Mouse (Mus musculus): ENCODE measurements around the gene Lysmd4. TPM values are rescaled to one million over a fixed set of nuclear protein-coding genes. Genes with fewer than 3 reads are reported as not detected.

Gene Lysmd4
- polyA plus RNA-seq, 1 experiment from 2014 or later = 26.9 TPM

GRCm38 (mm10) chr7:67228891-67229602 is 6.7 kb downstream of the Lysmd4 start:
- Histone ChIP-seq H3K36me3 (ENCODE audit: control insufficient read depth, insufficient read depth, low read length) (peaks cover 31% of the 10 kb centered on the region; the same call in 1 of the 2 replicates), H3K9me3 (replicated peaks; ENCODE audit: control insufficient read depth, low read length) (no peaks in the 10 kb centered on the region), H3K27ac (ENCODE audit: low read depth, low read length) (peak overlapping the region; percentile 21; the same call in 1 of the 2 replicates), H3K27me3 (replicated peaks; ENCODE audit: control insufficient read depth, insufficient read depth, low read length) (no peaks in the 10 kb centered on the region), H3K4me1 (ENCODE audit: control insufficient read depth, insufficient read depth, low read length) (0 out of 2 replicates have a peak, but pooled peaks cover 3% of the 10 kb centered on the region), H3K4me2 (ENCODE audit: low read length) (no peak overlapping the region), H3K9ac (ENCODE audit: low read length) (no peak overlapping the region), H3K4me3 (ENCODE audit: low read depth, low read length) (no peak overlapping the region)
- DNase-seq (ENCODE audit: low spot score) = peak; percentile 43
- 78% methylated on average over 5 of the region's 5 CpGs for WGBS
- peak; percentile 67 for ATAC-seq

GRCm38 (mm10) chr7:67229701-67230100 is 7.4 kb downstream of the Lysmd4 start:
- Histone ChIP-seq H3K27ac (ENCODE audit: low read depth, low read length) (peak overlapping the region; percentile 21; the same call in 1 of the 2 replicates), H3K27me3 (replicated peaks; ENCODE audit: control insufficient read depth, insufficient read depth, low read length) (no peaks in the 10 kb centered on the region)

GRCm38 (mm10) chr7:67230221-67230620 is 7.9 kb downstream of the Lysmd4 start:
- Histone ChIP-seq H3K27me3 (replicated peaks; ENCODE audit: control insufficient read depth, insufficient read depth, low read length) (no peaks in the 10 kb centered on the region), H3K4me2 (ENCODE audit: low read length) (no peak overlapping the region), H3K4me3 (ENCODE audit: low read depth, low read length) (no peak overlapping the region), H3K36me3 (ENCODE audit: control insufficient read depth, insufficient read depth, low read length) (peaks cover 42% of the 10 kb centered on the region), H3K9ac (ENCODE audit: low read length) (no peak overlapping the region), H3K9me3 (replicated peaks; ENCODE audit: control insufficient read depth, low read length) (no peaks in the 10 kb centered on the region), H3K4me1 (ENCODE audit: control insufficient read depth, insufficient read depth, low read length) (0 out of 2 replicates have a peak, but pooled peaks cover 3% of the 10 kb centered on the region), H3K27ac (ENCODE audit: low read depth, low read length) (peak overlapping the region; percentile 33; the same call in 1 of the 2 replicates)
- 73% methylated on average over 3 of the region's 3 CpGs for WGBS
- ATAC-seq = peak; percentile 64
- peak; percentile 54 for DNase-seq (ENCODE audit: low spot score)

More at GRCm38 (mm10) chr7:67229701-67230100, 7.4 kb downstream of the Lysmd4 start:
- 0 out of 2 replicates have a peak, but pooled peaks cover 3% of the 10 kb centered on the region for H3K4me1 ChIP-seq (ENCODE audit: control insufficient read depth, insufficient read depth, low read length)
- H3K4me2 ChIP-seq (ENCODE audit: low read length) = no peak overlapping the region
- H3K4me3 ChIP-seq (ENCODE audit: low read depth, low read length) = no peak overlapping the region
- no peak for ATAC-seq
- H3K9ac ChIP-seq (ENCODE audit: low read length) = no peak overlapping the region
- H3K36me3 ChIP-seq (ENCODE audit: control insufficient read depth, insufficient read depth, low read length) = peaks cover 37% of the 10 kb centered on the region
- no peak for DNase-seq (ENCODE audit: low spot score)
- WGBS = 77% methylated on average over 3 of the region's 3 CpGs
- H3K9me3 ChIP-seq (replicated peaks; ENCODE audit: control insufficient read depth, low read length) = no peaks in the 10 kb centered on the region

GRCm38 (mm10) chr7:67230640-67231140 is 8.3 kb downstream of the Lysmd4 start:
- WGBS = 82% methylated on average over 3 of the region's 3 CpGs
- no peaks in the 10 kb centered on the region for H3K27me3 ChIP-seq (replicated peaks; ENCODE audit: control insufficient read depth, insufficient read depth, low read length)

GRCm38 (mm10) chr7:67232504-67232903 is 10.2 kb downstream of the Lysmd4 start:
- DNase-seq (ENCODE audit: low spot score) = no peak
- 92% methylated on average over 14 of the region's 14 CpGs for whole genome bisulfite sequencing
- no peak overlapping the region for H3K4me2 ChIP-seq (ENCODE audit: low read length)

More at GRCm38 (mm10) chr7:67230640-67231140, 8.3 kb downstream of the Lysmd4 start:
- Histone ChIP-seq H3K9ac (ENCODE audit: low read length) (no peak overlapping the region), H3K4me1 (ENCODE audit: control insufficient read depth, insufficient read depth, low read length) (0 out of 2 replicates have a peak, but pooled peaks cover 3% of the 10 kb centered on the region), H3K27ac (ENCODE audit: low read depth, low read length) (peak overlapping the region; percentile 27; the same call in 1 of the 2 replicates), H3K4me3 (ENCODE audit: low read depth, low read length) (no peak overlapping the region), H3K36me3 (ENCODE audit: control insufficient read depth, insufficient read depth, low read length) (peaks cover 46% of the 10 kb centered on the region), H3K4me2 (ENCODE audit: low read length) (no peak overlapping the region), H3K9me3 (replicated peaks; ENCODE audit: control insufficient read depth, low read length) (no peaks in the 10 kb centered on the region)
- no peak for ATAC-seq
- DNase-seq (ENCODE audit: low spot score) = no peak

GRCm38 (mm10) chr7:67234797-67235196 is 12.5 kb downstream of the Lysmd4 start:
- DNase-seq (ENCODE audit: low spot score) (no peak), ATAC-seq (no peak)
- WGBS = 81% methylated on average over 8 of the region's 8 CpGs
- 0 out of 2 replicates have a peak, but pooled peaks cover 3% of the 10 kb centered on the region for H3K4me1 ChIP-seq (ENCODE audit: control insufficient read depth, insufficient read depth, low read length)
- H3K4me2 ChIP-seq (ENCODE audit: low read length) = no peak overlapping the region
- no peak overlapping the region for H3K4me3 ChIP-seq (ENCODE audit: low read depth, low read length)
- no peak overlapping the region for H3K9ac ChIP-seq (ENCODE audit: low read length)
- no peaks in the 10 kb centered on the region for H3K27me3 ChIP-seq (replicated peaks; ENCODE audit: control insufficient read depth, insufficient read depth, low read length)
- H3K27ac ChIP-seq (ENCODE audit: low read depth, low read length) = no peak overlapping the region
- H3K36me3 ChIP-seq (ENCODE audit: control insufficient read depth, insufficient read depth, low read length) = peaks cover 61% of the 10 kb centered on the region
- H3K9me3 ChIP-seq (replicated peaks; ENCODE audit: control insufficient read depth, low read length) = no peaks in the 10 kb centered on the region

More at GRCm38 (mm10) chr7:67232504-67232903, 10.2 kb downstream of the Lysmd4 start:
- Histone ChIP-seq H3K9me3 (replicated peaks; ENCODE audit: control insufficient read depth, low read length) (no peaks in the 10 kb centered on the region), H3K4me1 (ENCODE audit: control insufficient read depth, insufficient read depth, low read length) (0 out of 2 replicates have a peak, but pooled peaks cover 3% of the 10 kb centered on the region), H3K27me3 (replicated peaks; ENCODE audit: control insufficient read depth, insufficient read depth, low read length) (no peaks in the 10 kb centered on the region), H3K9ac (ENCODE audit: low read length) (no peak overlapping the region), H3K4me3 (ENCODE audit: low read depth, low read length) (no peak overlapping the region), H3K36me3 (ENCODE audit: control insufficient read depth, insufficient read depth, low read length) (peaks cover 50% of the 10 kb centered on the region), H3K27ac (ENCODE audit: low read depth, low read length) (no peak overlapping the region)
- ATAC-seq = no peak

- Histone ChIP-seq H3K4me2 (ENCODE audit: low read length) (no peak overlapping the region), H3K27ac (ENCODE audit: low read depth, low read length) (no peak overlapping the region), H3K27me3 (replicated peaks; ENCODE audit: control insufficient read depth, insufficient read depth, low read length) (no peaks in the 10 kb centered on the region), H3K4me3 (ENCODE audit: low read depth, low read length) (no peak overlapping the region), H3K36me3 (ENCODE audit: control insufficient read depth, insufficient read depth, low read length) (peaks cover 60% of the 10 kb centered on the region), H3K4me1 (ENCODE audit: control insufficient read depth, insufficient read depth, low read length) (no peaks in the 10 kb centered on the region), H3K9ac (ENCODE audit: low read length) (no peak overlapping the region), H3K9me3 (replicated peaks; ENCODE audit: control insufficient read depth, low read length) (no peaks in the 10 kb centered on the region)
- DNase-seq (ENCODE audit: low spot score) (no peak), ATAC-seq (no peak)
- WGBS = 93% methylated on average over 2 of the region's 2 CpGs
Measured at GRCm38 (mm10) chr7:67236351-67236750, 14.0 kb downstream of the Lysmd4 start.

GRCm38 (mm10) chr7:67237752-67238151 is 15.4 kb downstream of the Lysmd4 start:
- DNase-seq (ENCODE audit: low spot score) = no peak
- Histone ChIP-seq H3K27ac (ENCODE audit: low read depth, low read length) (no peak overlapping the region), H3K9ac (ENCODE audit: low read length) (no peak overlapping the region), H3K36me3 (ENCODE audit: control insufficient read depth, insufficient read depth, low read length) (peaks cover 50% of the 10 kb centered on the region), H3K4me2 (ENCODE audit: low read length) (no peak overlapping the region), H3K4me1 (ENCODE audit: control insufficient read depth, insufficient read depth, low read length) (no peaks in the 10 kb centered on the region), H3K9me3 (replicated peaks; ENCODE audit: control insufficient read depth, low read length) (no peaks in the 10 kb centered on the region), H3K27me3 (replicated peaks; ENCODE audit: control insufficient read depth, insufficient read depth, low read length) (no peaks in the 10 kb centered on the region), H3K4me3 (ENCODE audit: low read depth, low read length) (no peak overlapping the region)
- no peak for ATAC-seq
- WGBS = 88% methylated on average over 2 of the region's 2 CpGs

GRCm38 (mm10) chr7:67241969-67242368 is 19.6 kb downstream of the Lysmd4 start:
- Histone ChIP-seq H3K4me1 (ENCODE audit: control insufficient read depth, insufficient read depth, low read length) (no peaks in the 10 kb centered on the region), H3K4me2 (ENCODE audit: low read length) (no peak overlapping the region), H3K9me3 (replicated peaks; ENCODE audit: control insufficient read depth, low read length) (no peaks in the 10 kb centered on the region), H3K36me3 (ENCODE audit: control insufficient read depth, insufficient read depth, low read length) (peaks cover 21% of the 10 kb centered on the region), H3K27ac (ENCODE audit: low read depth, low read length) (no peak overlapping the region), H3K27me3 (replicated peaks; ENCODE audit: control insufficient read depth, insufficient read depth, low read length) (no peaks in the 10 kb centered on the region), H3K9ac (ENCODE audit: low read length) (no peak overlapping the region), H3K4me3 (ENCODE audit: low read depth, low read length) (no peak overlapping the region)
- ATAC-seq (no peak), DNase-seq (ENCODE audit: low spot score) (no peak)
- 85% methylated on average over 3 of the region's 3 CpGs for WGBS
